Mouse (Mus musculus): Measurements from ENCODE around the gene Bcl2l2.

DNA sequence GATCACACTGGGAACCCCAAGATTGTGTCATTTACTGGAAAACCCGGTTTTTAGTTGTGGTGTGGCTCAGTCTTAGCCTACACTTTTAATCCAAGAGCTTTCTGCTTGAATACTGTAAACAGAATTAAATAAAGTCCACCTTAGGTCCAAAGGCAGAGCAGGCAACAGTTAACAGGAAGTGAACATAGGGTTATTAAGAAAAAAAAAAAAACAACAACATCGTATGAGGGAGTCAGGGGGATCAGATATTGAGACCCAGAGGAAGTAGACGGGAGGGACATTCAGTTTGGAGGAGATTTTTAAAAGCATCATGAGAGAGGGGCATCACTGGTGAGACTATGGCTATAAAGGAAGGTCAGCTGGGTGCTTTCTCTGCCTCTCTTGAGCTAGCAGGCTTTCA is 16.9 kb upstream of the Bcl2l2 start:
- TF ChIP-seq CTCF (IDR thresholded peaks at IDR 0.05; ENCODE audit: insufficient read depth, low read depth, low read length): no peak
- no peak for TF ChIP-seq POLR2A (IDR thresholded peaks at IDR 0.05; ENCODE audit: insufficient read depth, low read depth, low read length)

Measured in olfactory bulb, adult 2 months (tissue).